Mouse (Mus musculus): Measurements from ENCODE around the gene Spin1.
"Not testable (repeated sequence)": the region's sequence is repeated elsewhere in the genome, so short reads cannot be mapped to it uniquely, and the experiment has no call there.

Spin1 gene

DNA sequence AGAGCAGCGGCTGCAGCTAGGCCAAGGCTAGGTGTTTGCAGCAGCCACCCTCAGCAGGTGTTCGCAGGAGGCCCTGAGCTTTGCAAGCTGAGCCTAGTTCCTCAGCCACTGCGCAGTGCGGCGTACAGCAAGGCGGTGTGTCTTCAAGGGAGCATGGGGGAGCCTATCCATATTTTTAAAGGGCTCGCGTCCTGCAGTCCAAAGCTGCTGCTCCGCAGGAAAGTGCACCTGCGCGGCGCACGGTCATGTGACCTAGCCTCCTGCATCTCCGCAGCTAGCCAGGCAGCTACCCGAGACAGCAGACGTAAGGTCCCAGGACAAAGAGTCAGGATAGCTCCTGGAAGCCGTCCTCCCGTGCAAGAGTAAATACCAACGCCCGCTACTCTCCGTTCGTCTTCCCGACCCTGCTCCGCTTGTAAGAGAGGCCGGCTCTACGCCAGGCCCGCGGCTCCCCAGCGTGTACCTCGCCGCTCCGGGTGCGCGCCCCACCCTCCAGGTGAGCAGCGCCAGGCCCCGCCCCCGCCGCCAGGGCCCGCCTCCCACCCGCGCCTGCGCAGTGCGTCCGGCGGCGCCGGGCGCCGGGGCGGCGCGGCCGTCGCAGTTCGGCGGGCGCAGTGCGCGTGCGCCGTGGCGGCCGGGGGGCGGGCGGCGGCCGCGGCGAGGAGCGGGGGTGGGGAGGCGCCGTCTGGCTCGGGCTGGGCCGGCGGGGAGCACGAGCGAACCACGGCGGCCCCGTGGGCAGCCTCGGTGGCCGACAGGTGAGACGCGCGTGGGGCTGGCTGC, at the start of gene Spin1:
Spin1 (plus strand) TSS at position 648 of the 783 bp plus-strand sequence.
- DNase-seq (ENCODE audit: low read depth, low spot score): peak; percentile 58

DNA sequence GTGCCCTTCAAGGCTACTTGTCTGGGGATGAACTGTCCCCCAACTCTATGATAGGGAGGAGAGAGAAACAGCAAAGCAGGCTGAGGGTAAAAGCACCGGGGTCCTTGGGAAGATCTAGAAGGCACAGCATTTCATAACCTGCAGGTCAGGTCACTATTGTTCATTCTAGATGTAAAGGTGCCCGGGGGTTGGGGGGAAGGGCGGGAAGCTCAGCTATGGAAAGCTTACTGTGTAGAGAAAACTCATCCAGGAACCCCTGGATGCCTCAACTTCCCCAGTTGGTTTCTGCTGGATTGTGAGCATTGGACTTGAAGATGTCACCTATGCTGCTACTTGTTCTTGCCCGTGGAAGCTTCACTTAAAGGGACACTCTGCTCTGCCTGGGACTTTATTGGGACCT, 49.7 kb upstream of the Spin1 start:
- no peak for DNase-seq (ENCODE audit: low read depth, low spot score)

DNA sequence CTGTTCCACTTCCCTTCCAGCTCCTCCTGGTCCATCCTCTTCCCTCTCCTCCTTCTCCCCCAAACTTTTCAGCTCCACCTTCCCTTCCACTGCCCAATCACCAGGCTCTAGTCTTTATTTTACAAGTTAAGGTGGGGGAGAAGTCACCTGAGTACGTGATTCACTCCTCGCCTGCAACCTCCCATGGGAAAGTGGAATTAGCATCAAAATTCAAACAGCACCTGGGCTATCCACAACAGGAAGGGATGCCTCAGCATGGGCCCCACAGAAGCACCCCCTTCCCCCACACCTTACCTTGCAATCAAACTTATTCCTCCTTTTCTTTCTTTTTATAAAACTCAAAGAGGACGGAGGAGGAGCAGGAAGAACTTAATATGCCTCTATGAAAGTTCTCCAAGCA, 48.3 kb upstream of the Spin1 start:
- DNase-seq (ENCODE audit: low read depth, low spot score): no peak

DNA sequence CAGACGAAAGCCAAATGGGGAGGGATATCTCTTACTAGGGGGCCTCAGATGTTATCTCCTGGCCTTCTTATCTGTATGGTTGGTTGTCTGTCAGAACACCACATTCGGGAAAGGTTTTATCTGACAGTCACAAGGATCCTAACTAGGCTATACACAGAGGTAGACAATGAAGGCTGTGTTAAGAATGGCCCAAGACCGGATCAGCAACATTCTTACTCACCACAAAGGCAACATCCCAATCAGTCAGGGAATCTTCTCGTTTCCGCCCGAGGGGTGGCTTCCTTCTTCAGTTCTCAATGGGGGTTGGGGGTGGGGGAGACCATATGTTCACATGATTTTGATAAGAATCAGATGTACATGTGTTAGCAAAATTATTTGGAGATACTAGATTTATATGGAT, 37.7 kb upstream of the Spin1 start:
- DNase-seq (ENCODE audit: low read depth, low spot score): no peak

DNA sequence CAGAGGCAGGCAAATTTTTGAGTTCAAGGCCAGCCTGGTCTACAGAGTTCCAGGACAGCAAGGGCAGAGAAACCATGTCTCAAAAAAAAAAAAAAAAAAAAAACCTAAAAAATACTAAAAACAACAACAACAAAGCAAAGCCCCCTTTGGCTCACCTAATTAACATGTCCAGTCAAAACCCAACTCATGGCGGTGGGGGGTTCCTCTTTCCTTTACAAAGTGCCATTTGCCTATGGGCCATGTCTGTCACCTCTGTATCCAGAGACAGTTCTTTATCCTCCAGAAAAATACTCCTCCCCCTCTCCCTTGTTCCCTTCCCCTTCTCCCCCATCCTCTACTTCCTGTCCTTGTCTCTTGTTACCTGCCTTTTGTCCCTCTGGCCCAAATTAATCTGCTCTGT, 37.0 kb upstream of the Spin1 start:
- no peak for DNase-seq (ENCODE audit: low read depth, low spot score)

DNA sequence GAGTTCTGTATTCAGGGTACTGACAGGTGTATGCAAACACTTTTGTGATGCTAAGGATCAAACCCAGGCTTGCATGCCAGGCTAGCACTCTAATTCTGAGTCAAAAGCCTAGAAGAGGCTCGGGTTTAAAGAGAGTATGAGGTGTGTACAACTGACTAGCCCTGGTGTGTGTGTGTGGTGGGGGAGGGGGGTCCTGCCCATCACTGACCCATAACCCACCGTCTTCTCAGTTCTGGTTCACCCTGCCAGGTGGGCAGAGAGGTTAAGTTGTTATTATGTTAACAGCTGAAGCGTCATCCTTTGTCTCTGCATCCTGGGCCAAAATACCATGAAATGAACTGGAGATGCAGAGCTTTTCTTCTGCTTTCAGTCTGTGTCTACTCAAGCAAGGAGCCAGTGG, 36.3 kb upstream of the Spin1 start:
- DNase-seq (ENCODE audit: low read depth, low spot score): no peak

DNA sequence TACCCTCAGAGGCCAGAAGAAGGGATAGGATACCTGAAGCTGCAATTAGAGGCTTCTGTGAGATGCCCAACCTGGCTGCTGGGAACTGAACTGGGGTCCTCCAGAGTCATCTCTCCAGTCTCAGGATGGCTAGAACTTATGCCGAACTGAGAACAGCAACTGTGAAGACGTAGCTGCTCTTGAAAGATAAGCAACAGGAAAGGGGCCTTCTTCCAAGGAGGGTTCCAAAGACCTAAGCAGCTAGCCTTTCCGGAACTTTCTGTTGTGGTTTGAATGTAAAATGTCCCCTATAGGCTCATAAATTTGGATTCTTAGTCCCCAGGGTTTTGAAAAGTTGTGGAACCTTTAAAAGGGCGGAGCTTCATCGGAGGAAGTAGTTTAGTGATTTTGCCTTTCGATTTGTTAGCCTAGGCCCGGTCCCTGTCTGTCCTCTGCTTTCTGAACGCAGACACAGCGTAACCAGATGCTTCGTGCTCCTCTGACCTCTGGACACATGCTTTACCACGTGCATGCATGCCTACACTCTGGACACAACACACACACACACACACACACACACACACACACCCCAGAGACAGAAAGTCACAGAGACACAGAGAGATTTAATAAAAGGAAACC, 29.5 kb upstream of the Spin1 start:
- no peak for DNase-seq (ENCODE audit: low read depth, low spot score)

DNA sequence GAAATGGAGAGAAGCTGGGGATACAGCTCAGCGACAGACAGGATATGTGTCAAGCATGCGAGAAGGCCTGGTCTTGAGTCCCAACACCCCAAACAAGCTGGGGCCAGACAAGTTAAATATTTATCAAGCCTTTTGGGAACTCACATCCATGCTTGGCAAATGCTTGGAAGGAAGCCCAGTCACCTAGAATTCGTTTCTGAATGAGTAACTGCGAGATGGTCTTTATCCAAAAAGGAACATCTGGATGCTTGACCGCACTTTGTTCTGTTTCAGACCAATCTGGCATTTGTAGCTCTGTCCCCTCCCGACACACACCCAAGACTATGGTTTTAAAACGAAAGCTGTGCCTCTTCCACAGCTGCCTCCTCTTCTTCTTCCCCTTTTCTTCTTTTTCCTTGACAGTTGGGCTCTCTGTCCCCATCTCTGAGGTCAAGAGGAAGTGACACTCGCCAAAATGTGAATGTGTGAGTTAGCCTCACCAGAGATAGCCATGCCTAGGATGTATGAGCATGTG, 28.9 kb upstream of the Spin1 start:
- DNase-seq (ENCODE audit: low read depth, low spot score): no peak

DNA sequence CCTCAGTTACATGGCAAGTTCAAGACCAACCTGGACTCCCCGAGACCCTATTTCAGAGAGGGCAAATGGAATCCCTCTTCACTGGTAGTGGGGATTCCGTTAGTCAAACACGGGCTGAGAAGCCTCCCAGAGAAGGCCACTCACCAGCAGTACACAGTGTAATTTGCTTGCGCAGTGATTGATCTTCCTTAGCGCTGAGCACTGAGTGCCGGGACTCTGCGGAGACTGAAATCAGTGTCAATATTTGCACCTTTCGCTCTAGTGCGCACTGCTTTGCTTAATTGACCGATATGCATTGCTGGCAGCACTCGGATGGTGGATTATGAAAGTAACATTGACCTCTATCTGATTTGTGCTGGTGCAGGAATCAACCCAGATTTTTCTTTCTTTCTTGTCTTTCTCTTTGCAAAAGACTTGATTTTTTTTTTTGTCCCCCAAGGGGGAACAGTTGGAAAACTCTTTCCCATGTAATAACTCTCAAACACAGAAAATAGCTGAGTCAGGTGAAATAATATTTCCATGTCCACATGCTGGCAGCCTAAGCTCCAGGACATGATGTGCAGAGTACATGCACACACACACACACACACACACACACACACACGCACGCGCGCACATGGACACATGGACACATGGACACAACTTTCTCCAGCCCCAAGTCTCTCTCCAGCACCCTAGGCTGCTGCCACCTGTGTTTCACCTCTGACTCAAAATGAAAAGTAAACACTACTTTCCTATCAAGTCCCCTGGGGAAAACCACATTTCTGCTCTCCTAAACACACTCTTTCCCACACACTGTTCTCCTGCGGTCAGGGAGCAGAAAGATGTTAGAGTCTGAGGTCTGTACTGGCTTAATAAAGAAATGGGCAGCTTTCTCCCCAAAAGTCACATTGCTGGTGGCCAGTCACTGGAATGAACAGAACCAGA, 27.5 kb upstream of the Spin1 start:
- DNase-seq (ENCODE audit: low read depth, low spot score): no peak

DNA sequence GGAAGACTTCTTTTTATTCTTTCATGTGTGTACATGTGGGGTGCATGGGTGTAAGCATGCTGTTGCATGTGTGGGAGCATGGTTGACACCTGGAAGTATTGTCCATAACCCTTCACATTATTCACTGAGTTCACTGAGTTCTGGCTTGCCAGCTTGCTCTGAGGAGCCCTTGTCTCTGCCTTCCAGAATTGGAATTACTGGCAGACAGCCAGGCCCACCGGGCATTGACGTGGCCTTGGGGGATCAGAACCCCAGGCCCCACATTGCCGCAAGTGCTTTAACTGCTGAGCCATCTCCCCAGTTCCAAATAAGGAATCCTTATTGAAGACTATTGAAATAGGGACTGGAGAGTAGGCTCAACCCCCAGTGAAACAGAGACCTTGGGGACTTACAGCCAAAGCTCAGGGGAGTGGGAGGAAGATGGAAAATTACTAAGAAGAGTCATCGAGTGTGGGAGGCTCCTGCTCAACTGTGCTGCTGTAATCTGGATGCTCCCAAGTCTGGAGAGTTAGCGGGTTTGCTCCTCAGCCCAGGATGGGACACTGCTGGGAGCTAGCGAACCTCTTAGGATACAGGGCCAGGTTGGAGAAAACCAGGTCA, 26.5 kb upstream of the Spin1 start:
- no peak for DNase-seq (ENCODE audit: low read depth, low spot score)

DNA sequence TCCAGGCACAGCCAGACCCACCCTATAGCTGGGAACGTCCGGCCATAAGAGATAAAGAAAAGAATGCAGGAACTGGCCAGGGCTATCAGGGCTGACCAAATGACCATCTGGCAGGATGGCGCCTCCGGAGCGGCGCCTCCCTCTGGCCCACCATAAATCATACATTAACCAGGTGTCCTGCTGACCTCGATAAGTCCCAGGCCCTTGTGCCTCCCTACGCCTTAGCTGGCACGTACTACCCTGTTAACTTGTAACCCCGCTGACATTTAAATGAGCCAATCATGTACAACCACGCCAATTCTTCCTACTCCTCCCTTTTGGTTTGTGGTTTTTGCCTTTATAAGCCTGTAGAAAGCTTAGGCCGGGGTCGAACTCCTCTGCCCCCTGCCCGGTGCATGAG, 24.5 kb upstream of the Spin1 start:
- not testable (repeated sequence) for DNase-seq (ENCODE audit: low read depth, low spot score)

DNA sequence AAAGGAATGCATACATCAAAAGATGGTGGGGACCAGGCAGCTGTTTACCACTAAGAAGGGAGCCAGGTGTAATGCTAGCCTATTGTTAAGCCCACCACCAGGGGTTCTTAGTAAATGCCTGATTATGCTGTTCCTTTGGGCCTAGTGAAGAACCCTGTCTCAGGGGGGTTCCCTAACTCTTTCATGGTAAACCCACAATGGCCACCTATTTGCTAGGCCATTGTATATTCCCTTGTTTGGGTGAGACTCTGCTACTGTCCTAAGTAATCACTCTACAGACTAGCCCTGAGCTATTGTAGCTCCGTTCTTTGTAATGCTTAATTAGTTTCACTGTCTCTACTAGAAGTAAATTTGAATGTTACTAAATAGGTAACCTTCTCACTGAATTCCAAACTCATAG, 22.1 kb upstream of the Spin1 start:
- not testable (repeated sequence) for DNase-seq (ENCODE audit: low read depth, low spot score)

DNA sequence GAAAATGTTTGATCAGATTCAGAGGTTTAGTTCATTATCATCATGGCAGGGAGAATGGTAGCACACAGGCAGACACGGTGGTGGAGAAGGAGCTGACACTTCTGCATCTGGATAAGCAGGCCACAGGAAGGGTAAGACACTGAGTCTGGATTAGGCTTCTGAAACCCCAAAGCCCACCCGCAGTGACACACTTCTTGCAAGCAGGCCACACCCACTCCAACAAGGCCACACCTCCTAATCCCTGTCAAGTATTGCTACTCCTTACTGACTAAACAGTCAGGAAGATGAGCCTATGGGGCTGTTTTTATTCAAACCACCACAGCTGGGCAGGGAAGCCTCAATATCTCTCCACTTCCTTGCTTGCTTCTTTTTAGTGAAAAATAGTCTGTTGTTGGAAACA, 19.9 kb upstream of the Spin1 start:
- no peak for DNase-seq (ENCODE audit: low read depth, low spot score)

DNA sequence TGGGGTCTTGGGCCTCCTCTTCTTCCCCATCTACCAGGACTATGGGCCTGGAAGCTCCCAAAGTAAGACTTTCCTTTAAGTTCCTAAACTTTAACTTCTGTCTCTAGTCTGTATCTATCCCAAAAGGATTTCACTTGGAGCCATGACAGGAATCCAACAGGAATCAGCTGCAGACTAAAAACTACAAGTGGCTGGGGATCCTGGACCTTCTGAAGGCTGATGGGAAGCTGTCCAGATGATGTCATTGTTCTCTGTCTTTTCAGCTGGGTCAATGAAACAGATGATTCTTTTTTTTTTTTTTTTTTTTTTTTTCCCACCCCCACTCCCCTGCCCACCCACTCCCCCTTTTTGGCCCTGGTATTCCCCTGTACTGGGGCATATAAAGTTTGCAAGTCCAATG, 16.4 kb upstream of the Spin1 start:
- no peak for DNase-seq (ENCODE audit: low read depth, low spot score)

DNA sequence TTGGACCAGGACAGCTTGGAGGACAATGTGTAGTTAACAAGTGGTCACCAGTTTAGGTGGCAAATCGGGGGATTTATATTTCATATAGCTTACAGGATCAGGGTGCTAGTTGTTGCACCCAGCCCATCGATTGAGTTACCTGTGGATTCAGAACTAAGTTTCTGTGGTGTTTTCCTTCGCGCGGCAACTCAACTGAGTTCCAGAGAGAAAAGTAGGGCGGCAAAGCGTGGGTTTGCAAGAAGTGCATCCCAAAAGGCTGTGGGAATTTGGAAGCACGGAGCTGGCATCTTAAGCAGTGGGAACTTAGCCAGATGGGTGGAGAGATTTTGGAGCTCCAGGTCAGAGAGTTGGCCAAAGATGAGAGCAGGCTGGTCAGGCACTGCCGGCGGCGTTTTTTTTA, 14.7 kb upstream of the Spin1 start:
- DNase-seq (ENCODE audit: low read depth, low spot score): no peak

DNA sequence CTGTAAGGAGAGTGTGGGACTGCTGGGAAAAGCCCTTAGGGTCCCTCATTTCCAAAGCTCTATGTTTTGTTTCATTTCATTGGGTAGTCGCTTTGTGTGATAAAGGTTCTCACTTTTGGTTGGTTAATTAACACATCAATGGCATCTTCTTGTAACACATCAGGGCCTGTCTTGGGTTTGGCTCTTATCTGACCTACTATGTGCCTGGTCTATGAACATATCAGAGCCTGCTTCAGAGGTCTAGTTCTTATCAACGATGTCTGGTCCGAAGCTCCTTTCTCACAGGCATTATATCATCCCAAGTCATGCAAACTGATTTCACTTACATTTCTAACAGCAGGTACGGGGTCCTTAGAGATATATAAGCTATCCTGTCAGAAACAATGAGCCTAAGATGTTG, 13.4 kb upstream of the Spin1 start:
- DNase-seq (ENCODE audit: low read depth, low spot score): no peak

DNA sequence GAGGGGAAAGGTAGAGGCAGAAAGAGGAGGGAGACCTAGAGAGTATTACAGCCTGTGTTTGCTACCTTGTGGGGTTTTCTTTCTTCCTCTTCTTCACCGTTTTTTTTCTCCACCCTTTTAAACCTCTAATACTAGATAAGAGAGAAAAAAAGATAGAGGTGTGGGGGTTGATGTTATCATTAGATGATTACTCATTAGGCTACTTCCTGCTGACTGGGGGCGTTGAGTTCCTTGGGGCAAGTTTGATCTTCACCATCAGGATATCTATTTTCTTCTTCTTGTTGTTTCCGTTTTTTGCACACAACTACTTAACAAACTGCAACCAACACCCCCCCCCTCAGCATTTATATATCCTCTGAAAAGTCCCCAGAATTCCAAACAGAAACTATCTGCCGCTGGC, 12.5 kb upstream of the Spin1 start:
- no peak for DNase-seq (ENCODE audit: low read depth, low spot score)

DNA sequence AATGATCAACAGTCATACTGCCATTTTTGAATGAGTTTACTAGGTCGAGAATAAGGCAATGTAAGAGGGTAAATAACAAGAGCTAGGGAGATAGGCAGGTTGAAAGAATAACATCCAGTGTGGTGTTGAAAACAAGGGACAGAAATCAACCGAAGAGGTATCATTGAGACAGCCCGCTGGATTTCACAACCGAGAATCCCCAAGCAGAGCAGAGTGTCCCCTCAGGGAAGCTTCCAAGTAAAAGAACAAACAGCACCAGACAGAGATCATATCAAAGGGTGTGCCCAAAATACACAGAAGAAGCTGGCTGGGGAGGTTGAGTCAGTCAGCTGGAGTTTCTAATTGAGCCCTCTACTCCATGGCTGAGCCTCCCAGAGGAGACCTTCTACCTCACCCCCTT, 11.6 kb upstream of the Spin1 start:
- no peak for DNase-seq (ENCODE audit: low read depth, low spot score)

DNA sequence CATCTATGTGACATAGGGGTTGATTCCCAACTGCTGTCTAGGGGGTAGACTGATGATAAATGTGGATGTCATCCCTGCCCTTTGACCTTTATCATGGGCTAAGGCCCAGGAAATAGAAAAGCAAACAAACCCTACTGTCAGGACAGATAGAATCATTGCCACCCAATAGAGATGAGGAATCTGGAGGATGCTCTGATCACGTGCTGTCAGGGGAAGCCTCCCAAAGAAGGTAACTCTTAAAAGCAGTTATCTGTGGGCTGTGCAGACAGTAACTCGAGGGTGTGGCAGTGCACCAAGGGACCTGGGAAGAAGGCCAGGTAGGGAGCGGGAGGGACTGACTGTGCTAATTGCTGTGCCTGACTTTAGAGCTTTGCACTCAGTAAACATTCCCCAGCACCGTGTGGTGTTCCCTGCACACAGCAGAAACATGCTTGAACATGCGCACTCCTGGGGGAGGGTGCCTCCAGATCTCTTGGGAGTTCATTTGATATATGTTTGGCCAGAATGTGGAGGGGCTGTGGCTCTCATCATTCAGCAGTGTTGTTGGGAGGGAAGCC, 10.5 kb upstream of the Spin1 start:
- no peak for DNase-seq (ENCODE audit: low read depth, low spot score)

DNA sequence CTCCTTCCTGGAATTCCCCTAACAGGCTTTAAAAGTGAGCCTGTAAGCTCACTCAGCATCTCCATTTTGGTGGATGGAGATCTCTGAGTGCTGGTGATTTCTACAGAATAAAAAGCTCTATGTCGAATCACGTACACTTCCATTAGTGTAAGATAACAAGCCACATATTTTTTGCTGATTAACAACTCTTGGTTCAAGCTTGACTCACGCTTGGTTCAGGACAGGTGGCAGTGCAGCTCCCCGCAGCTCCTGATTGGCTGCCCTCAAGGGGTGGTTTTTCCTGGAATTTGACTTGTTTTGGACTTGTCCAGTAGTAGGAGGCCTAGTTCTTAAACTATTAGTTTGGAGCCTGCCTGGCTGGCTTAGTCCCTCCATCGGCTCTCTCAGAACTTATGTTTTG, 7.2 kb upstream of the Spin1 start:
- DNase-seq (ENCODE audit: low read depth, low spot score): no peak

All from WW6 (cell line).